Mouse (Mus musculus): ENCODE results near the gene Krtap19-2. TPM values are rescaled to one million over a fixed set of nuclear protein-coding genes. Genes with fewer than 3 reads are reported as not detected.

Krtap19-2 gene
- polyA plus RNA-seq (2012; rRNA removed): not detected in 2 replicates

GRCm38 (mm10) chr16:88874169-88874568, at the start of gene Krtap19-2:
Krtap19-2 (minus strand) TSS chr16:88874269.
- no peaks in the 10 kb centered on the region for H3K27me3 ChIP-seq (ENCODE audit: control insufficient read depth, insufficient read depth, low read length)
- H3K4me3 ChIP-seq (ENCODE audit: control insufficient read depth, insufficient read depth, low read length): no peak within 1 kb of the TSS
- TF ChIP-seq CTCF (IDR thresholded peaks at IDR 0.05; ENCODE audit: borderline replicate concordance, control insufficient read depth, extremely low read depth, insufficient read depth, low read length, poor library complexity) (no peak), POLR2A (IDR thresholded peaks at IDR 0.05; ENCODE audit: control insufficient read depth, extremely low read depth, insufficient read depth, low read length, poor library complexity) (no peak)
- DNase-seq: no peak
- H3K36me3 ChIP-seq (ENCODE audit: control insufficient read depth, insufficient read depth, low read length): no peaks in the 10 kb centered on the region
- no peak within 1 kb of the TSS for H3K27ac ChIP-seq (ENCODE audit: control insufficient read depth, insufficient read depth, low read length)
- no peaks in the 10 kb centered on the region for H3K4me1 ChIP-seq (replicated peaks; ENCODE audit: control insufficient read depth, insufficient read depth, low read length)
- 94% methylated on average over 3 of the region's 3 CpGs for WGBS

DNA sequence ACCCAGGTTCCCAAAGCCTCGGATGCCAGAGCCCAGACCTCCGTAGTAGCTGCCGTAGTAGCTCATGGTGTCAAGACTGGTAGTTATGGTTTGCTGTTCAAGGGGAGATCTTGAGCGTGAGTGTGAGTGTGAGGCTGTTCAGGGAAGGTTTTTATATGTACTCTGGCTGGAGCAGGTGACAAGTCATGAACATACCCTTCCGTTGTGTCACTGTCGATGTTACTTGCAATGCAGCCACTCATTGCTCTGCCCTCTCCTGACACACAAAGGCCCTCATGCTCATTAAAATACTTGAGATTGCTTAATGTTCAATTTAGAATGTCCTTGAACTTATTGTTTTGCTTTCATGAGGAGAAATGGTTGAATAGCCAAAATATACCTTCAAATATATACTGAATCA, 22.3 kb upstream of the Krtap19-2 start, which contains the start of gene Krtap19-5:
Gene Krtap19-5, minus strand, starts transcription at position 101 of the 400 bp plus-strand sequence.
- H3K27me3 ChIP-seq (ENCODE audit: control insufficient read depth, insufficient read depth, low read length): no peaks in the 10 kb centered on the region
- no peaks in the 10 kb centered on the region for H3K36me3 ChIP-seq (ENCODE audit: control insufficient read depth, insufficient read depth, low read length)
- no peak within 1 kb of the TSS for H3K4me3 ChIP-seq (ENCODE audit: control insufficient read depth, insufficient read depth, low read length)
- TF ChIP-seq POLR2A (IDR thresholded peaks at IDR 0.05; ENCODE audit: control insufficient read depth, extremely low read depth, insufficient read depth, low read length, poor library complexity) (no peak), CTCF (IDR thresholded peaks at IDR 0.05; ENCODE audit: borderline replicate concordance, control insufficient read depth, extremely low read depth, insufficient read depth, low read length, poor library complexity) (no peak)
- no peak for DNase-seq
- H3K27ac ChIP-seq (ENCODE audit: control insufficient read depth, insufficient read depth, low read length): no peak within 1 kb of the TSS
- H3K4me1 ChIP-seq (replicated peaks; ENCODE audit: control insufficient read depth, insufficient read depth, low read length): no peaks in the 10 kb centered on the region
- 95% methylated on average over 6 of the region's 6 CpGs for WGBS

DNA sequence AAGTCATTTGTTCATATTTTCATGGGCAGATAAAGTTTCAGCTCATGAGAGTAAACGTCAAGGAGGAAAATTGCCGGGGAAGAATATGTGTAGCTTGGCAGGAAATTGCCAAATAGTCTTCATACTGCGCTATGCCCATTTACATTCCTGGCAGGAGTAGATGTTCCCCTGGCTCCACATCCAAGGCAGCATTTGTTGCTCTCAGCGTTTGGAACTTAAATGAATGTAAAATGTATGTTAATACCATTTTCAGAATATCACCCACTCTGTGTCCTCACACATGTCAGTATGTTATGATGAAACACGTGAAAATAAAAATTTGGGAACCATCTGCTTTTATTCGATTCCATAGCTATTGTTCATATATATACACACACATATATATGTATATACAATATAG, 12.8 kb upstream of the Krtap19-2 start:
- Histone ChIP-seq H3K4me3 (ENCODE audit: control insufficient read depth, insufficient read depth, low read length) (no peak overlapping the region), H3K27me3 (ENCODE audit: control insufficient read depth, insufficient read depth, low read length) (no peaks in the 10 kb centered on the region), H3K27ac (ENCODE audit: control insufficient read depth, insufficient read depth, low read length) (no peak overlapping the region), H3K36me3 (ENCODE audit: control insufficient read depth, insufficient read depth, low read length) (no peaks in the 10 kb centered on the region), H3K4me1 (replicated peaks; ENCODE audit: control insufficient read depth, insufficient read depth, low read length) (no peaks in the 10 kb centered on the region)
- TF ChIP-seq POLR2A (IDR thresholded peaks at IDR 0.05; ENCODE audit: control insufficient read depth, extremely low read depth, insufficient read depth, low read length, poor library complexity) (no peak), CTCF (IDR thresholded peaks at IDR 0.05; ENCODE audit: borderline replicate concordance, control insufficient read depth, extremely low read depth, insufficient read depth, low read length, poor library complexity) (no peak)
- no peak for DNase-seq
- 90% methylated on average over 6 of the region's 6 CpGs for WGBS

DNA sequence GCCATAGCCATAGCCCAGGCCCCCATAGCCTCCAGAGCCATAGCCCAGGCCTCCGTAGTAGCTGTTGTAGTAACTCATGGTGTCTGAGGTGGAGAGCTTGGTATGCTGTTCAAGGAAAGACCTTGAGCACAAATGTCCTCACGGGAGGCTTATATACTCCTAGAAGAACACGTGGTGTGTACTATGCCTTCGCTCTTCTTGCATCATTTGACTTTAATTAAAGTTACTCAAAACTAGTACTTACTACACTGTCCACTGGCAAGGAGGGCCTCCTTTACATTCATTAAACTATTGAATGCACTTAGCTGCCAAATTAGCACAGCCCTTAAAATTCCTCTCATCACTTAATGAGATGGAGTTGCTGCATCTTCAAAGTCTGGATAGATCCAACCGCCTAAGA, 10.9 kb upstream of the Krtap19-2 start, which contains the start of gene Krtap19-4:
Gene Krtap19-4, minus strand, starts transcription at position 101 of the 400 bp plus-strand sequence.
- TF ChIP-seq POLR2A (IDR thresholded peaks at IDR 0.05; ENCODE audit: control insufficient read depth, extremely low read depth, insufficient read depth, low read length, poor library complexity) (no peak), CTCF (IDR thresholded peaks at IDR 0.05; ENCODE audit: borderline replicate concordance, control insufficient read depth, extremely low read depth, insufficient read depth, low read length, poor library complexity) (no peak)
- no peaks in the 10 kb centered on the region for H3K27me3 ChIP-seq (ENCODE audit: control insufficient read depth, insufficient read depth, low read length)
- no peaks in the 10 kb centered on the region for H3K4me1 ChIP-seq (replicated peaks; ENCODE audit: control insufficient read depth, insufficient read depth, low read length)
- no peak within 1 kb of the TSS for H3K4me3 ChIP-seq (ENCODE audit: control insufficient read depth, insufficient read depth, low read length)
- no peak for DNase-seq
- H3K27ac ChIP-seq (ENCODE audit: control insufficient read depth, insufficient read depth, low read length): no peak within 1 kb of the TSS
- WGBS: 93% methylated on average over 5 of the region's 5 CpGs
- no peaks in the 10 kb centered on the region for H3K36me3 ChIP-seq (ENCODE audit: control insufficient read depth, insufficient read depth, low read length)

GRCm38 (mm10) chr16:88877938-88878337, 3.9 kb upstream of the Krtap19-2 start, which contains the start of gene Krtap19-3:
Krtap19-3 (minus strand) TSS chr16:88878038.
- TF ChIP-seq POLR2A (IDR thresholded peaks at IDR 0.05; ENCODE audit: control insufficient read depth, extremely low read depth, insufficient read depth, low read length, poor library complexity) (no peak), CTCF (IDR thresholded peaks at IDR 0.05; ENCODE audit: borderline replicate concordance, control insufficient read depth, extremely low read depth, insufficient read depth, low read length, poor library complexity) (no peak)
- no peak for DNase-seq

GRCm38 (mm10) chr16:88869311-88869710, 4.8 kb downstream of the Krtap19-2 start, which contains the start of gene Krtap19-1:
Krtap19-1 (minus strand) TSS chr16:88869411.
- H3K4me1 ChIP-seq (replicated peaks; ENCODE audit: control insufficient read depth, insufficient read depth, low read length): no peaks in the 10 kb centered on the region
- H3K36me3 ChIP-seq (ENCODE audit: control insufficient read depth, insufficient read depth, low read length): no peaks in the 10 kb centered on the region
- no peak within 1 kb of the TSS for H3K27ac ChIP-seq (ENCODE audit: control insufficient read depth, insufficient read depth, low read length)
- 86% methylated on average over 6 of the region's 6 CpGs for WGBS
- H3K4me3 ChIP-seq (ENCODE audit: control insufficient read depth, insufficient read depth, low read length): no peak within 1 kb of the TSS
- no peaks in the 10 kb centered on the region for H3K27me3 ChIP-seq (ENCODE audit: control insufficient read depth, insufficient read depth, low read length)
- TF ChIP-seq POLR2A (IDR thresholded peaks at IDR 0.05; ENCODE audit: control insufficient read depth, extremely low read depth, insufficient read depth, low read length, poor library complexity) (no peak), CTCF (IDR thresholded peaks at IDR 0.05; ENCODE audit: borderline replicate concordance, control insufficient read depth, extremely low read depth, insufficient read depth, low read length, poor library complexity) (no peak)
- DNase-seq: no peak

More at GRCm38 (mm10) chr16:88877938-88878337, 3.9 kb upstream of the Krtap19-2 start, which contains the start of gene Krtap19-3:
- Histone ChIP-seq H3K27ac (ENCODE audit: control insufficient read depth, insufficient read depth, low read length) (no peak within 1 kb of the TSS), H3K4me1 (replicated peaks; ENCODE audit: control insufficient read depth, insufficient read depth, low read length) (no peaks in the 10 kb centered on the region), H3K4me3 (ENCODE audit: control insufficient read depth, insufficient read depth, low read length) (no peak within 1 kb of the TSS), H3K27me3 (ENCODE audit: control insufficient read depth, insufficient read depth, low read length) (no peaks in the 10 kb centered on the region), H3K36me3 (ENCODE audit: control insufficient read depth, insufficient read depth, low read length) (no peaks in the 10 kb centered on the region)
- WGBS: 94% methylated on average over 2 of the region's 2 CpGs
